Mouse (Mus musculus) forebrain, embryonic 13.5 days (tissue): ENCODE measurements around the gene Oprl1. TPM values are rescaled to one million over a fixed set of nuclear protein-coding genes. Genes with fewer than 3 reads are reported as not detected.

Experiments used
- ATAC-seq: fragments of 200-750 bp; cut with Nextera tagmentation; 2 replicates; pipeline ENCODE4 v1.8.0; 2017
- H3K27ac ChIP-seq: fragments of 300-500 bp; sonication (generic); 2 replicates; pipeline ENCODE4 v1.5.1; 2015; ENCODE audit warnings: inconsistent platforms, mild to moderate bottlenecking, moderate library complexity
- H3K27me3 ChIP-seq: fragments of 300-500 bp; sonication (generic); 2 replicates; pipeline ENCODE4 v1.6.1; 2015; ENCODE audit warnings: mild to moderate bottlenecking, inconsistent platforms
- H3K36me3 ChIP-seq: fragments of 300-500 bp; sonication (generic); 2 replicates; pipeline ENCODE4 v1.6.1; 2015; ENCODE audit warnings: mild to moderate bottlenecking, inconsistent platforms; ENCODE audit not compliant: poor library complexity, severe bottlenecking
- H3K4me1 ChIP-seq: fragments of 300-500 bp; sonication (generic); 2 replicates; pipeline ENCODE4 v1.6.1; 2015; ENCODE audit warnings: inconsistent platforms
- H3K4me2 ChIP-seq: fragments of 300-500 bp; sonication (generic); 2 replicates; pipeline ENCODE4 v1.6.1; 2015; ENCODE audit warnings: inconsistent platforms, mild to moderate bottlenecking, moderate library complexity
- H3K4me3 ChIP-seq: fragments of 300-500 bp; sonication (generic); 2 replicates; pipeline ENCODE4 v1.5.1; 2015; ENCODE audit warnings: mild to moderate bottlenecking, inconsistent platforms
- H3K9ac ChIP-seq: fragments of 300-500 bp; sonication (generic); 2 replicates; pipeline ENCODE4 v1.6.1; 2015; ENCODE audit warnings: mild to moderate bottlenecking, inconsistent platforms
- H3K9me3 ChIP-seq: fragments of 300-500 bp; sonication (generic); replicated peaks from 2 replicates; pipeline ENCODE4 v1.6.1; 2016; ENCODE audit warnings: inconsistent platforms
- WGBS: fragments of 180-500 bp; shearing (Covaris S2); methylation state at CpG from one replicate; pipeline ENCODE4 v1.1.7; 2015; 5-methylcytosine and 5-hydroxymethylcytosine counted together
- polyA plus RNA-seq: library from polyadenylated mRNA; unstranded; fragments of >200 nt; fragmentation: Nextera tagmentation; extraction: Ambion mirVana; gene quantifications from 2 replicates; pipeline ENCODE4 v1.2.1, GENCODE M21; 2015

Gene Oprl1
- 33.5 and 48.2 TPM in 2 replicates for polyA plus RNA-seq

GRCm38 (mm10) chr2:181714903-181715326 lies at the start of gene Oprl1:
Gene Oprl1 (plus strand): TSS chr2:181715016.
- H3K36me3 ChIP-seq: peaks cover 18% of the 10 kb centered on the region
- under 1% methylated on average over 7 of the region's 7 CpGs for WGBS
- no peaks in the 10 kb centered on the region for H3K27me3 ChIP-seq
- peak; percentile 74 for ATAC-seq
- H3K9ac ChIP-seq: peak within 1 kb of the TSS; percentile 74
- H3K4me3 ChIP-seq: peak within 1 kb of the TSS; percentile 44
- peak within 1 kb of the TSS; percentile 87 for H3K27ac ChIP-seq
- peak within 1 kb of the TSS; percentile 66 for H3K4me2 ChIP-seq
- peaks cover 39% of the 10 kb centered on the region for H3K4me1 ChIP-seq
- H3K9me3 ChIP-seq: no peaks in the 10 kb centered on the region

- Histone ChIP-seq H3K4me3 (peak overlapping the region; percentile 38), H3K9ac (peak overlapping the region; percentile 22; the same call in 1 of the 2 replicates), H3K27ac (no peak overlapping the region), H3K9me3 (no peaks in the 10 kb centered on the region), H3K36me3 (no peaks in the 10 kb centered on the region), H3K27me3 (peaks cover 76% of the 10 kb centered on the region), H3K4me2 (peak overlapping the region; percentile 61), H3K4me1 (peaks cover 21% of the 10 kb centered on the region)
- ATAC-seq: no peak
- WGBS: 3% methylated on average over 56 of the region's 56 CpGs
Observed at GRCm38 (mm10) chr2:181670285-181670912, 44.4 kb upstream of the Oprl1 start.

- H3K9ac ChIP-seq: peak overlapping the region; percentile 22; the same call in 1 of the 2 replicates
- ATAC-seq: no peak
- no peak overlapping the region for H3K27ac ChIP-seq
- no peaks in the 10 kb centered on the region for H3K36me3 ChIP-seq
- no peaks in the 10 kb centered on the region for H3K9me3 ChIP-seq
- peaks cover 76% of the 10 kb centered on the region for H3K27me3 ChIP-seq
- WGBS: 1% methylated on average over 41 of the region's 41 CpGs
- peak overlapping the region; percentile 38 for H3K4me3 ChIP-seq
- peak overlapping the region; percentile 61 for H3K4me2 ChIP-seq
- peaks cover 26% of the 10 kb centered on the region for H3K4me1 ChIP-seq
Observed at GRCm38 (mm10) chr2:181670913-181671311, 43.9 kb upstream of the Oprl1 start.

- Histone ChIP-seq H3K4me1 (peaks cover 30% of the 10 kb centered on the region), H3K4me2 (peak within 1 kb of the TSS; percentile 61), H3K9me3 (no peaks in the 10 kb centered on the region), H3K36me3 (no peaks in the 10 kb centered on the region), H3K4me3 (peak within 1 kb of the TSS; percentile 38), H3K27me3 (peaks cover 76% of the 10 kb centered on the region), H3K9ac (peak within 1 kb of the TSS; percentile 22; the same call in 1 of the 2 replicates), H3K27ac (no peak within 1 kb of the TSS)
- ATAC-seq: peak; percentile 31; the same call in 1 of the 2 replicates
- WGBS: under 1% methylated on average over 43 of the region's 43 CpGs
Observed at GRCm38 (mm10) chr2:181671326-181671725, 43.5 kb upstream of the Oprl1 start, which contains the start of gene Sox18. Gene Sox18 (minus strand): TSS chr2:181671640.

GRCm38 (mm10) chr2:181671984-181672383 lies 42.8 kb upstream of the Oprl1 start:
- no peak for ATAC-seq
- Histone ChIP-seq H3K27ac (no peak overlapping the region), H3K9me3 (no peaks in the 10 kb centered on the region), H3K4me3 (peak overlapping the region; percentile 38; the same call in 1 of the 2 replicates), H3K9ac (no peak overlapping the region), H3K4me2 (0 out of 2 replicates have a peak overlapping the region, but pooled peaks have one; percentile 61), H3K4me1 (peaks cover 32% of the 10 kb centered on the region), H3K27me3 (peaks cover 76% of the 10 kb centered on the region), H3K36me3 (no peaks in the 10 kb centered on the region)
- WGBS: 21% methylated on average over 7 of the region's 7 CpGs

GRCm38 (mm10) chr2:181673501-181673900 lies 41.3 kb upstream of the Oprl1 start:
- Histone ChIP-seq H3K4me1 (peaks cover 32% of the 10 kb centered on the region), H3K4me2 (no peak overlapping the region), H3K9me3 (no peaks in the 10 kb centered on the region), H3K9ac (no peak overlapping the region), H3K4me3 (no peak overlapping the region), H3K36me3 (no peaks in the 10 kb centered on the region), H3K27ac (no peak overlapping the region), H3K27me3 (peaks cover 67% of the 10 kb centered on the region)
- no peak for ATAC-seq
- 67% methylated on average over 1 of the region's 1 CpGs for WGBS

GRCm38 (mm10) chr2:181674934-181675333 lies 39.9 kb upstream of the Oprl1 start:
- H3K27me3 ChIP-seq: peaks cover 53% of the 10 kb centered on the region

GRCm38 (mm10) chr2:181675454-181675853 lies 39.4 kb upstream of the Oprl1 start:
- no peaks in the 10 kb centered on the region for H3K36me3 ChIP-seq
- ATAC-seq: no peak
- WGBS: 1% methylated on average over 14 of the region's 14 CpGs
- H3K4me3 ChIP-seq: no peak overlapping the region
- peak overlapping the region; percentile 21; the same call in 1 of the 2 replicates for H3K9ac ChIP-seq
- H3K27me3 ChIP-seq: peaks cover 48% of the 10 kb centered on the region
- no peaks in the 10 kb centered on the region for H3K9me3 ChIP-seq
- H3K4me2 ChIP-seq: peak overlapping the region; percentile 48
- H3K27ac ChIP-seq: no peak overlapping the region
- peaks cover 36% of the 10 kb centered on the region for H3K4me1 ChIP-seq

More at GRCm38 (mm10) chr2:181674934-181675333, 39.9 kb upstream of the Oprl1 start:
- H3K9ac ChIP-seq: no peak overlapping the region
- H3K9me3 ChIP-seq: no peaks in the 10 kb centered on the region
- WGBS: 87% methylated on average over 4 of the region's 4 CpGs
- ATAC-seq: no peak
- peaks cover 38% of the 10 kb centered on the region for H3K4me1 ChIP-seq
- no peak overlapping the region for H3K27ac ChIP-seq
- no peak overlapping the region for H3K4me2 ChIP-seq
- H3K4me3 ChIP-seq: no peak overlapping the region
- H3K36me3 ChIP-seq: no peaks in the 10 kb centered on the region

- no peaks in the 10 kb centered on the region for H3K36me3 ChIP-seq
- 0 out of 2 replicates have a peak overlapping the region, but pooled peaks have one; percentile 2 for H3K27ac ChIP-seq
- no peak overlapping the region for H3K4me2 ChIP-seq
- peaks cover 36% of the 10 kb centered on the region for H3K4me1 ChIP-seq
- no peak overlapping the region for H3K9ac ChIP-seq
- 16% methylated on average over 2 of the region's 2 CpGs for WGBS
- ATAC-seq: no peak
- H3K4me3 ChIP-seq: no peak overlapping the region
- peaks cover 38% of the 10 kb centered on the region for H3K27me3 ChIP-seq
- no peaks in the 10 kb centered on the region for H3K9me3 ChIP-seq
Observed at GRCm38 (mm10) chr2:181676424-181676823, 38.4 kb upstream of the Oprl1 start.

- Histone ChIP-seq H3K4me2 (no peak overlapping the region), H3K9me3 (no peaks in the 10 kb centered on the region), H3K27ac (no peak overlapping the region), H3K36me3 (no peaks in the 10 kb centered on the region), H3K4me1 (peaks cover 39% of the 10 kb centered on the region), H3K4me3 (no peak overlapping the region), H3K9ac (no peak overlapping the region), H3K27me3 (peaks cover 30% of the 10 kb centered on the region)
- 56% methylated on average over 5 of the region's 5 CpGs for WGBS
- ATAC-seq: no peak
Observed at GRCm38 (mm10) chr2:181677096-181677754, 37.6 kb upstream of the Oprl1 start.

- H3K36me3 ChIP-seq: no peaks in the 10 kb centered on the region
- no peak overlapping the region for H3K4me3 ChIP-seq
- no peak overlapping the region for H3K27ac ChIP-seq
- no peak overlapping the region for H3K9ac ChIP-seq
- peaks cover 25% of the 10 kb centered on the region for H3K27me3 ChIP-seq
- peaks cover 39% of the 10 kb centered on the region for H3K4me1 ChIP-seq
- 71% methylated on average over 3 of the region's 3 CpGs for WGBS
- H3K4me2 ChIP-seq: no peak overlapping the region
- no peak for ATAC-seq
- no peaks in the 10 kb centered on the region for H3K9me3 ChIP-seq
Observed at GRCm38 (mm10) chr2:181677755-181678098, 37.1 kb upstream of the Oprl1 start.

- WGBS: 57% methylated on average over 1 of the region's 1 CpGs
- H3K9me3 ChIP-seq: no peaks in the 10 kb centered on the region
- no peak overlapping the region for H3K4me3 ChIP-seq
- H3K27ac ChIP-seq: no peak overlapping the region
- ATAC-seq: peak; percentile 66
- H3K4me1 ChIP-seq: peaks cover 39% of the 10 kb centered on the region
- H3K9ac ChIP-seq: no peak overlapping the region
- no peak overlapping the region for H3K4me2 ChIP-seq
- H3K27me3 ChIP-seq: peaks cover 14% of the 10 kb centered on the region
- no peaks in the 10 kb centered on the region for H3K36me3 ChIP-seq
Observed at GRCm38 (mm10) chr2:181678780-181679179, 36.0 kb upstream of the Oprl1 start.
